Mouse (Mus musculus): ENCODE data around the gene Rnf224. TPM values are rescaled to one million over a fixed set of nuclear protein-coding genes. Genes with fewer than 3 reads are reported as not detected.

Gene Rnf224
- polyA plus RNA-seq, 1 experiment from 2014 or later, result not detected

- ATAC-seq, result no peak
- Histone ChIP-seq H3K27me3 (peaks cover 3% of the 10 kb centered on the region; the same call in 1 of the 2 replicates), H3K36me3 (peaks cover 64% of the 10 kb centered on the region), H3K9ac (replicated peaks) (no peak within 1 kb of the TSS), H3K4me2 (replicated peaks) (no peak within 1 kb of the TSS), H3K4me3 (replicated peaks) (no peak within 1 kb of the TSS), H3K4me1 (replicated peaks) (peaks cover 25% of the 10 kb centered on the region), H3K9me3 (no peaks in the 10 kb centered on the region), H3K27ac (no peak within 1 kb of the TSS)
- 94% methylated on average over 10 of the region's 10 CpGs for WGBS
These were observed 9.8 kb upstream of the Rnf224 start, which contains the start of gene AL732309.1 for GRCm38 (mm10) chr2:25246183-25247072. Gene AL732309.1, minus strand, starts transcription at chr2:25246863.

GRCm38 (mm10) chr2:25244144-25244543 lies 7.6 kb upstream of the Rnf224 start:
- Histone ChIP-seq H3K36me3 (peaks cover 43% of the 10 kb centered on the region), H3K9me3 (no peaks in the 10 kb centered on the region), H3K27ac (no peak overlapping the region), H3K9ac (replicated peaks) (no peak overlapping the region), H3K4me2 (replicated peaks) (no peak overlapping the region), H3K27me3 (peaks cover 5% of the 10 kb centered on the region; the same call in 1 of the 2 replicates), H3K4me3 (replicated peaks) (no peak overlapping the region), H3K4me1 (replicated peaks) (peaks cover 35% of the 10 kb centered on the region)
- ATAC-seq, result no peak
- 88% methylated on average over 4 of the region's 4 CpGs for WGBS

GRCm38 (mm10) chr2:25243342-25243741 lies 6.8 kb upstream of the Rnf224 start:
- ATAC-seq, result no peak
- peak overlapping the region; percentile 56 for H3K4me3 ChIP-seq (replicated peaks)
- H3K36me3 ChIP-seq, result peaks cover 35% of the 10 kb centered on the region
- peak overlapping the region; percentile 78 for H3K9ac ChIP-seq (replicated peaks)
- H3K27me3 ChIP-seq, result peaks cover 7% of the 10 kb centered on the region; the same call in 1 of the 2 replicates
- 80% methylated on average over 8 of the region's 8 CpGs for WGBS
- peak overlapping the region; percentile 71 for H3K4me2 ChIP-seq (replicated peaks)
- H3K4me1 ChIP-seq (replicated peaks), result peaks cover 35% of the 10 kb centered on the region
- no peaks in the 10 kb centered on the region for H3K9me3 ChIP-seq
- H3K27ac ChIP-seq, result no peak overlapping the region

- Histone ChIP-seq H3K27ac (peak within 1 kb of the TSS; percentile 54), H3K27me3 (peaks cover 18% of the 10 kb centered on the region), H3K4me2 (replicated peaks) (peak within 1 kb of the TSS; percentile 71), H3K4me1 (replicated peaks) (peaks cover 35% of the 10 kb centered on the region), H3K4me3 (replicated peaks) (peak within 1 kb of the TSS; percentile 56), H3K9ac (replicated peaks) (peak within 1 kb of the TSS; percentile 78), H3K9me3 (no peaks in the 10 kb centered on the region), H3K36me3 (peaks cover 23% of the 10 kb centered on the region)
- ATAC-seq, result peak; percentile 47
- 0% methylated on average over 31 of the region's 59 CpGs for WGBS
These were observed 5.5 kb upstream of the Rnf224 start, which contains the start of the genes Rnf208 and Cysrt1 for GRCm38 (mm10) chr2:25242101-25242506. Gene Rnf208, plus strand, starts transcription at chr2:25242255. Gene Cysrt1, minus strand, starts transcription at chr2:25242452.

GRCm38 (mm10) chr2:25241438-25241775 lies 4.8 kb upstream of the Rnf224 start:
- WGBS, result 19% methylated on average over 6 of the region's 6 CpGs
- H3K9ac ChIP-seq (replicated peaks), result peak overlapping the region; percentile 78

GRCm38 (mm10) chr2:25240723-25241437 lies 4.3 kb upstream of the Rnf224 start:
- H3K27ac ChIP-seq, result peak overlapping the region; percentile 54
- peaks cover 26% of the 10 kb centered on the region for H3K27me3 ChIP-seq
- no peaks in the 10 kb centered on the region for H3K9me3 ChIP-seq
- peaks cover 14% of the 10 kb centered on the region for H3K36me3 ChIP-seq
- H3K9ac ChIP-seq (replicated peaks), result peak overlapping the region; percentile 78
- peak; percentile 78 for ATAC-seq
- H3K4me1 ChIP-seq (replicated peaks), result peaks cover 35% of the 10 kb centered on the region
- WGBS, result 1% methylated on average over 29 of the region's 29 CpGs
- H3K4me3 ChIP-seq (replicated peaks), result peak overlapping the region; percentile 56
- peak overlapping the region; percentile 71 for H3K4me2 ChIP-seq (replicated peaks)

More at GRCm38 (mm10) chr2:25241438-25241775, 4.8 kb upstream of the Rnf224 start:
- Histone ChIP-seq H3K27ac (peak overlapping the region; percentile 54), H3K36me3 (peaks cover 19% of the 10 kb centered on the region), H3K27me3 (peaks cover 21% of the 10 kb centered on the region), H3K4me1 (replicated peaks) (peaks cover 35% of the 10 kb centered on the region), H3K4me2 (replicated peaks) (peak overlapping the region; percentile 71), H3K4me3 (replicated peaks) (peak overlapping the region; percentile 56), H3K9me3 (no peaks in the 10 kb centered on the region)
- ATAC-seq, result peak; percentile 43

GRCm38 (mm10) chr2:25240310-25240709 lies 3.7 kb upstream of the Rnf224 start:
- no peak overlapping the region; the same call in 1 of the 2 replicates for H3K27ac ChIP-seq
- peak; percentile 8 for ATAC-seq
- H3K9ac ChIP-seq (replicated peaks), result no peak overlapping the region; the same call in 1 of the 2 replicates
- peak overlapping the region; percentile 71 for H3K4me2 ChIP-seq (replicated peaks)
- 47% methylated on average over 8 of the region's 8 CpGs for WGBS
- H3K9me3 ChIP-seq, result no peaks in the 10 kb centered on the region
- peak overlapping the region; percentile 56 for H3K4me3 ChIP-seq (replicated peaks)
- H3K4me1 ChIP-seq (replicated peaks), result peaks cover 35% of the 10 kb centered on the region
- H3K36me3 ChIP-seq, result peaks cover 8% of the 10 kb centered on the region
- peaks cover 26% of the 10 kb centered on the region for H3K27me3 ChIP-seq

GRCm38 (mm10) chr2:25239766-25240165 lies 3.2 kb upstream of the Rnf224 start:
- H3K4me1 ChIP-seq (replicated peaks), result peaks cover 35% of the 10 kb centered on the region
- peaks cover 3% of the 10 kb centered on the region; the same call in 1 of the 2 replicates for H3K36me3 ChIP-seq
- 98% methylated on average over 3 of the region's 3 CpGs for WGBS
- H3K4me2 ChIP-seq (replicated peaks), result no peak overlapping the region
- H3K9ac ChIP-seq (replicated peaks), result no peak overlapping the region
- H3K9me3 ChIP-seq, result no peaks in the 10 kb centered on the region
- H3K4me3 ChIP-seq (replicated peaks), result no peak overlapping the region
- no peak for ATAC-seq
- H3K27ac ChIP-seq, result no peak overlapping the region
- peaks cover 26% of the 10 kb centered on the region for H3K27me3 ChIP-seq

GRCm38 (mm10) chr2:25238106-25238505 lies 1.5 kb upstream of the Rnf224 start:
- Histone ChIP-seq H3K27ac (no peak overlapping the region), H3K9me3 (no peaks in the 10 kb centered on the region), H3K27me3 (peaks cover 30% of the 10 kb centered on the region), H3K4me3 (replicated peaks) (no peak overlapping the region), H3K9ac (replicated peaks) (no peak overlapping the region), H3K4me2 (replicated peaks) (no peak overlapping the region), H3K36me3 (no peaks in the 10 kb centered on the region), H3K4me1 (replicated peaks) (peaks cover 27% of the 10 kb centered on the region)
- ATAC-seq, result no peak

GRCm38 (mm10) chr2:25237522-25237921 lies 935 bp upstream of the Rnf224 start:
- no peak overlapping the region for H3K4me2 ChIP-seq (replicated peaks)
- H3K27ac ChIP-seq, result no peak overlapping the region
- H3K9ac ChIP-seq (replicated peaks), result no peak overlapping the region
- H3K27me3 ChIP-seq, result peaks cover 32% of the 10 kb centered on the region
- no peaks in the 10 kb centered on the region for H3K36me3 ChIP-seq
- WGBS, result 70% methylated on average over 4 of the region's 4 CpGs
- H3K4me3 ChIP-seq (replicated peaks), result no peak overlapping the region
- peaks cover 21% of the 10 kb centered on the region for H3K4me1 ChIP-seq (replicated peaks)
- no peak for ATAC-seq
- H3K9me3 ChIP-seq, result no peaks in the 10 kb centered on the region

- H3K4me3 ChIP-seq (replicated peaks), result no peak overlapping the region
- no peak overlapping the region for H3K27ac ChIP-seq
- H3K27me3 ChIP-seq, result peaks cover 27% of the 10 kb centered on the region
- H3K36me3 ChIP-seq, result no peaks in the 10 kb centered on the region
- no peak for ATAC-seq
- 75% methylated on average over 5 of the region's 5 CpGs for WGBS
- no peaks in the 10 kb centered on the region for H3K4me1 ChIP-seq (replicated peaks)
- H3K9ac ChIP-seq (replicated peaks), result no peak overlapping the region
- no peak overlapping the region for H3K4me2 ChIP-seq (replicated peaks)
- H3K9me3 ChIP-seq, result no peaks in the 10 kb centered on the region
These were observed 1.9 kb downstream of the Rnf224 start for GRCm38 (mm10) chr2:25234551-25235220.

Measured in midbrain, embryonic 13.5 days (tissue).